Mouse (Mus musculus) A20 (cell line): ENCODE measurements around the gene Trim41.

Source experiments
- DNase-seq: peaks from one replicate; pipeline ENCODE4 v3.0.0-alpha.2; 2011; ENCODE audit warnings: low read depth, low spot score

The Trim41 gene

GRCm38 (mm10) chr11:48816281-48816781 lies 822 bp downstream of the Trim41 start:
- peak; percentile 29 for DNase-seq

DNA sequence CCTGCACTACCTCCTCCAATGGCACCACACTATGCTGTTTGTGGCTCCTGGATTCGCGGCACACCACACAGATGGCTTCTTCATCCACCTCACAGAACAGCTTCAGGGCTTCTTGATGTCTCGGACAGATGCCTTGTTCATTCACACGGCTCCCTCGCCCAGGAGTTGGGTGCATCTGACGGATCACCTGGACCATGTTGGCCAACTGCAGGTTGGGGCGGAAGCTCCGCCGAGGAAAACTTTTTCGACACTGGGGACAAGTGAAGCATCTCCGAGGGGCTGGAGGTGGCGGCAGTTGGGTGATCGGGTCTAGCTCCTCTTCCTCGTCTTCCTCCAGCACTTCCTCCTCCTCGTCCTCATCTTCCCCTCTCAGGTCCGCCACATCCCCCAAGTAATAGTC lies 1.3 kb downstream of the Trim41 start:
- DNase-seq, result no peak

GRCm38 (mm10) chr11:48813782-48814181 lies 3.4 kb downstream of the Trim41 start:
- no peak for DNase-seq

DNA sequence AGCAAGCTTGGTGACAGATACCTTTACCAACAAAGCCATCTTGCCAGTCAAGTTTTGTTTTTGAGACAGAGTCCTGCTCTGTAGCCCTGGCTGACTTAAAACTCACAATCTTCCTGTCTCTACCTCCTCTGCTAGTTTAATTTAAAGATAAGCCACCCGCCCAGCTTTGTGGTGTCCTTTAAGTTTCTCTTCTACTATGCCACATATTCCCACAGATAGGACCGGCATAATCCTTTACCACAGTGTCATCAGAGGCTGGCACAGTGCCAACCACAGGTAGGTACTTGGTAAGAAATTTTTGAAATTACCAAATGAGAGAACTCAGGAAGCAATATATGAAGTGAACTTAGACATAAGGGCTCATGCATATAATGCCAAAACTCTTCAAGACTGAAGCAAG lies 7.0 kb downstream of the Trim41 start:
- DNase-seq, result no peak

- no peak for DNase-seq
Observed at GRCm38 (mm10) chr11:48809434-48809830, 7.7 kb downstream of the Trim41 start.

DNA sequence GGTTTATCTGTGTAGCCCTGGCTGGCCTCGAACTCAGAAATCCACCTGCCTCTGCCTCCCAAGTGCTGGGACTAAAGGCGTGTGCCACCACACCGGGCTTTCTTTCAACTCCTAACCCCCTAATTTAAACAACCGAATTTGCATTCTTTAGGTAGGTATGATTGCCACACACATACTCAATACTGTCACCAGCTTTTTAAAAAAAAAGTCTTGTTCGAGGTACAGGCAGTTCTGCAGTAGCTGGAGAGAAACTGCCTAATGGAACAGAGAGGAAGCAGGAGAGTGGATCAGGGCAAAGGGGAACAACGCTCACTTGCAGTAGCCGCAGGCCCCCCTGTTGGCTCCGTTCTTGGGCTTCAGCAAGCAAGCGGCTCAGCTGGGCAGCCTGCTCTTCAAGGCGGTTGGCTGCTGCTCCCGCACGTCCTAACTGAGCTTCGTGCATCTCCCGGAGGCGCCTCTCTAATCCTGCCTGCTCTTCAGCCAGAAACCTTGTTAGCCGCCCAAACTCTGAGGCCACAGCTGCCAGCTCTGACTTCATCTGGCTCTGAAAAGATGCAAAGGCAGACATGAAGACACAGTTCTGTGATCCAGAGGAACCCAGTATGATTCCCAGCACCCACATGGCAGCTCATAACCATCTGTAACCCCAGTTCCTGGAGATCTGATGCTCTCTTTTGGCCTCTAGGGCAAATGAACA lies 8.3 kb downstream of the Trim41 start:
- no peak for DNase-seq

- no peak for DNase-seq
Observed at GRCm38 (mm10) chr11:48808304-48808646, 8.9 kb downstream of the Trim41 start.

GRCm38 (mm10) chr11:48807563-48808303 lies 9.4 kb downstream of the Trim41 start:
- no peak for DNase-seq

DNA sequence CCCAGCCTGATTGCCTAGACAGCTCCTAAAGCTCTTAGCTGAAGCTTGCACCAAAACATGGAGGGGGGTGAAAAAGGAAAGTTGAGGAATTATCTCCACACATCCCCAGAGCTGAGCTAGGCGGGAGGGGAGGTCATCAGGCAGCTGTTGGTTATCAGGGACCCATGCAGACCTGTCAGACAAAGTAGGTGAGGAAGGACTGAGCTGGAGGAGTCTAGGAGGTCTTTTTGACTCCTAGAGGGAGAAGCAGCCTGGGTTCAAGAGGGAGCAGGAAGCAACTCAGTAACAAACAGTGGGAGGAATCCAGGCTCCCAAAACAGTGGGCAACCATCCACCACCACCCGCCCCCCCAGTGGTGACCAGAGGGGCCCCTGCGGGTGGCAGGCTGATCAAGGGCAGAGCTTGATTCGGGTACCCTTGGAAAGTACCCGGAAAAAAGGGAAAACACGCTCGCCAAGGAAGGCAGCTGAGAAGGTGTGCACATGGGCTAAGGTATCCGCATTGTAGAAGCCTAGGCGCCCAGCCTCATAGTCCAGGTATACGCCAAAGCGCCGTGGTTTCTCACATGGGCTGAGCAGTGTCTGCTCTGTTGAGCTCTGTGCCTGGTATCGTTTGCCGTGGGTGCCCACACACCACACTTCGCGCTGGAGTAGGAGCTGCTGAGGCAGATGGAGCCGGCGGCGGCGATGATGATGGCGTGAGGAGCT lies 10.1 kb downstream of the Trim41 start:
- DNase-seq, result no peak

GRCm38 (mm10) chr11:48804922-48805321 lies 12.2 kb downstream of the Trim41 start:
- no peak for DNase-seq

- no peak for DNase-seq
Observed at GRCm38 (mm10) chr11:48803988-48804387, 13.2 kb downstream of the Trim41 start.

DNA sequence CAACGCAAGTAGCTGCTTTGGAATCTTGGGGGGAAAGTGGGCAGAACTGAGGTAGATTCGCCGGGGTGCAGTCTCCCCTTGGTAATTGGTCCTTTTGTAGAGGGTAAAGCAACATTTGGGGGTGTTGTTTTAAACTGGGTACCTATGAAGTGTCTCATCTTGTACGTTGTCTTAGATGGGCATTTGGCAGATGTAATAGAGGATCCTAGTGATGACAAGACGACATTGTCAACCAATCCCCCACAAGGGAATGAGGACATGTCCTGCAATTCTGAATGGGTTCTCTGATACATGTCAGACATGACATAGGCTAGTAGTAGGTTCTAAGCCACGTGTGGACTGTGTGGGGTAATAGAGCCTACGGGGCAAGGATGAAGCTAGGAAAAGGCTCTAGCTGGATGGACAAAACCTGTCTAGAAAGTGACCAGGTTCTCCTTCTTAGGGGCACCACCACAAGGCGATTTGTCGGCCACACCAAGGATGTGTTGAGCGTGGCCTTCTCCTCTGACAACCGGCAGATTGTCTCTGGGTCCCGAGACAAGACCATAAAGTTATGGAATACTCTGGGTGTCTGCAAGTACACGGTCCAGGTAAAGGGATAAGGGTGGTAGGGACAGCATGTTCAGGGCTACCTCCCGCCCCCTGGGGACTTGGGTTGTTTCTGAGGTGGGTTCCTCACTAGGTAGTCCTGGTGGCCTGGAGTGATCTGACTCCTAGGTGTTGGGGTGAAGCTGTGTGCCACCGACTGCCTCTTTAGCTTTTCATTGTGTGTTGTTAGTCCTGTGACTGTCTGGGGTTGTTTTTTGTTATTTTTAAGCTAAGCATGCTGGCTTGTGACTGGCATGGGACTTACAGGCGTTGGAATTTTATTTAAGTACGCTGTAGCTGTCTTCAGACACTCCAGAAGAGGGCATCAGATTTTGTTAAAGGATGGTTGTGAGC lies 15.1 kb downstream of the Trim41 start:
- no peak for DNase-seq

- DNase-seq, result peak; percentile 97
Observed at GRCm38 (mm10) chr11:48799921-48800701, 17.0 kb downstream of the Trim41 start, which contains the start of gene Rack1. TSS of gene Rack1 (plus strand) at chr11:48800332.

DNA sequence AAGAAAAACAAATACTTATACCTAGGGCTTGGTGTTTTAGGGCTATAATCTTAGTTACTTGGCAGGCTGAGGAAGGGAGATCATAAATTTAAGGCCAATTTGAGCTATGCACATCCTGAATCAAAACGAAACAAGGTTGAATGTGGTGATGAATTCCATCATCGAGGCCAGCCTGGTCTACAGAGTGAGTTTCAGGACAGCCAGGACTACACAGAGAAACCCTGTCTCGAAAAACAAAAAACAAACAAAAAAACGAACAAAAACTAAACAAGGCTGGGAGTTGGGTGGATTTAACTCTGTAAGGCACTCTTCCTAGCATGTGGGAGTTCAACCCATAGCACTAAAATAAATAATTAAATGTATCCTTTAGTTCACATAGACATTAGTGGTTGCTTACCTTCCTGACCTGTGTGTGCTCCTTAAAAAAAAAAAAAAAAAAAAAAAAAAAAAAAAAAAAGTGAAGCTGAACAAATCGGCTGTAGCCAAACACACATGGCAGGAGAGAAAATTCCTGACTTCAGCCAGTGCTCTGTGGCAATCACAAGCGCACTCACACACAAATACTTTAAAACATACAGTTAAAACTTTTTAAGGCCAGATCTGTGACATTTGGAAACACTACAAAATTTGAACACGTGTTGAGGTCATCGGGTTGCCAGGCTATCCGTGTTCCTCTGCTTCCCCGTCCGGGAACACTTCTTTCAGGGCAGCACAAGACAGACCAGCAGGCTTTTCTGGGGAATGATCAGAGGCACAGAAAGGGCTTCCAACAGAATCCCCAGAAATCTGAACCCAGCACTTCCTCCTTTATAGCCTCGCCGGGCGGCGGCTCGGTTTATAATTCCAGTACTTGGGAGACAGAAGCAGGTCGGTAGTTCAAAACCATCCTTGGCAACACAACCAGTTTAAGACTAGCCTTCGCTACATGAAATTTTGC lies 17.9 kb downstream of the Trim41 start:
- DNase-seq, result no peak

GRCm38 (mm10) chr11:48798308-48798707 lies 18.8 kb downstream of the Trim41 start:
- no peak for DNase-seq

DNA sequence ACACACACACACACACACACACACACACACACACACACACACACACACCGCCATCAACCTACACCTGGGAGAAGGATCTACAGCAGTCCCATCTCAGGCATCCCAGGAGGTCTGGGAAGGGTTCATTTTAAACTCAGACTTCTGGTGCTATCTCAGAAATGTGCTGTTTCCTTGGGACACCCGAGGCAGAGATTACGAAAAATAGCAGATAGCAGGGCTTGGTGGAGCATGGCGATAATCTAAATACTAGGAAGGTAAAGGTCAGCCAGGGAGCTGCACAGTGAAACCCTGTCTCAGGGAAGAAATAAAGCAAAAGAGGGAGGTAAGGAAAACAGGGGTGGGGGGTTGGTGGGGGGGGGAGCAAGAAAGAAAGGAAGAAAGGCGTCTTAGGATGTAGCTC lies 19.9 kb downstream of the Trim41 start:
- DNase-seq, result no peak

DNA sequence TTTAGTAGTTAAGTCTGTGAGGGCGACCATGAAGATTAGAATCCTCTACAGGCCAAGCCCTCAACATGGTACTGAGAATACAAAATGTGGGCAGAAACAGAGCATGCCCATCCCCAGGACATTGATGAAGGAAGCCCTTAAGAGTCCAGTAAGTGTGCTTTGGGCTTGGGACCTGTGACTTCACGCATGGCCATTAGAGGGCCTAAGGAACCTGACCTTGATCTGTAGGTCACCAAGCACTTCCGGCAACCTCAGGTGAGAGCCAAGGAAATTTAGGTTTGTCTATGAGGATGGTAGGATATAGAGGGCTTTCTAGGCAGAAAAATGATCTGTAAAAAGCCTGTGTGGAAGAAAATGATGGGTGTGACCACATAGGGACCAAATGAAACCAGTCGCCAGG lies 20.9 kb downstream of the Trim41 start:
- DNase-seq, result no peak

- no peak for DNase-seq
Observed at GRCm38 (mm10) chr11:48795221-48795620, 21.9 kb downstream of the Trim41 start.

DNA sequence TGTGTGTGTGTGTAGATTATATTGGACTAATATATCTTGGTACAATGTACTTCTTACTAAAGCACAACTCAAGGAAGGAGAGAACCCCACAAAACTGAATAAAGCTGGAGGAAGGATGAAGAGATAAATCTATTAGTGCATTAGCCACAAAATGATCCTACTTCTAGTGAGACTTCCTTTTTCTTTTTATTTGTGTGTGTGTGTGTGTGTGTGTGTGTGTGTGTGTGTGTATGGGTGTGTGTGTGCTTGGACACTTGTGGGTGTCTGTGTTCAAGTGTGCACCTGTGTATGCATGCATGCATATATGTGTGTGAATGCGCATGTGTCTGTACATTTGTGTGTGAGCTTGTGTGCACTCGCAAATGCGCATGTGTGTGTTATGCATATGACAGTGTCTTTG lies 24.0 kb downstream of the Trim41 start:
- no peak for DNase-seq
